Mouse (Mus musculus): Measurements from ENCODE around the gene Camkk2. TPM values are rescaled to one million over a fixed set of nuclear protein-coding genes. Genes with fewer than 3 reads are reported as not detected.

Gene Camkk2
- polyA plus RNA-seq, 1 experiment, result 26.2 TPM

- Histone ChIP-seq H3K9ac (ENCODE audit: low read depth, poor library complexity, severe bottlenecking) (peak overlapping the region; percentile 3; the same call in 1 of the 2 replicates), H3K4me3 (ENCODE audit: low read depth, low read length) (peak overlapping the region; percentile 34; the same call in 1 of the 2 replicates), H3K36me3 (ENCODE audit: control insufficient read depth, insufficient read depth, low read length, poor library complexity, severe bottlenecking) (no peaks in the 10 kb centered on the region), H3K27ac (ENCODE audit: insufficient read depth, low read length) (peak overlapping the region; percentile 47; the same call in 1 of the 2 replicates), H3K27me3 (ENCODE audit: control insufficient read depth, insufficient read depth, low read length, poor library complexity, severe bottlenecking) (no peaks in the 10 kb centered on the region), H3K9me3 (replicated peaks; ENCODE audit: control insufficient read depth, insufficient read depth, low read length, poor library complexity, severe bottlenecking) (no peaks in the 10 kb centered on the region), H3K4me1 (ENCODE audit: control insufficient read depth, insufficient read depth, low read length) (peaks cover 2% of the 10 kb centered on the region)
- TF ChIP-seq CTCF (IDR thresholded peaks at IDR 0.05; ENCODE audit: low read depth, low read length), result no peak
- no peak for TF ChIP-seq EP300 (IDR thresholded peaks at IDR 0.05; ENCODE audit: insufficient read depth, low read depth, low read length)
- no peak for TF ChIP-seq POLR2A (IDR thresholded peaks at IDR 0.05; ENCODE audit: insufficient read depth, low read length)
These were observed 8.4 kb downstream of the Camkk2 start for GRCm38 (mm10) chr5:122770806-122771261.

DNA sequence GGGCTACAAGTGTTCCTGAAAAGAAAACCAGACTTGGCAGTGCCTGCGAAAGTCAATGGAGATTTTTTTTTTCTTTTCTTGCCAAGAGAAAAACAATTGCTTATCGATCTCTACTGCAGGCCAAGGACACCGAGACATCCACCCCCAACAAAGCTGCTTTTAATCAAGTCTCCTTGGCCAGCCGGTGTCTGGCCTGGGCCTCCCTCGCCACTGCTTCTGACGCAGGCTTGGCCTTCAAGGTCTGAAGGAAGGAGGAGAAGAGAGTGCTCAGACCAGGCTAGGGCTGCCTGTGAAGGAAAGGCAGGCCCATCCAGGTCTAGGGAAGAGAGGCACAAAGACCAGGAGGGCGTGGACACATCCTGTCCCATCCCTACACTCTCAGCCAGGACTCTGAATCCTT, 8.9 kb downstream of the Camkk2 start:
- Histone ChIP-seq H3K9me3 (replicated peaks; ENCODE audit: control insufficient read depth, insufficient read depth, low read length, poor library complexity, severe bottlenecking) (no peaks in the 10 kb centered on the region), H3K36me3 (ENCODE audit: control insufficient read depth, insufficient read depth, low read length, poor library complexity, severe bottlenecking) (no peaks in the 10 kb centered on the region), H3K4me1 (ENCODE audit: control insufficient read depth, insufficient read depth, low read length) (peaks cover 2% of the 10 kb centered on the region), H3K27ac (ENCODE audit: insufficient read depth, low read length) (peak overlapping the region; percentile 47), H3K4me3 (ENCODE audit: low read depth, low read length) (no peak overlapping the region), H3K9ac (ENCODE audit: low read depth, poor library complexity, severe bottlenecking) (peak overlapping the region; percentile 3; the same call in 1 of the 2 replicates), H3K27me3 (ENCODE audit: control insufficient read depth, insufficient read depth, low read length, poor library complexity, severe bottlenecking) (no peaks in the 10 kb centered on the region)
- TF ChIP-seq EP300 (IDR thresholded peaks at IDR 0.05; ENCODE audit: insufficient read depth, low read depth, low read length), result no peak

DNA sequence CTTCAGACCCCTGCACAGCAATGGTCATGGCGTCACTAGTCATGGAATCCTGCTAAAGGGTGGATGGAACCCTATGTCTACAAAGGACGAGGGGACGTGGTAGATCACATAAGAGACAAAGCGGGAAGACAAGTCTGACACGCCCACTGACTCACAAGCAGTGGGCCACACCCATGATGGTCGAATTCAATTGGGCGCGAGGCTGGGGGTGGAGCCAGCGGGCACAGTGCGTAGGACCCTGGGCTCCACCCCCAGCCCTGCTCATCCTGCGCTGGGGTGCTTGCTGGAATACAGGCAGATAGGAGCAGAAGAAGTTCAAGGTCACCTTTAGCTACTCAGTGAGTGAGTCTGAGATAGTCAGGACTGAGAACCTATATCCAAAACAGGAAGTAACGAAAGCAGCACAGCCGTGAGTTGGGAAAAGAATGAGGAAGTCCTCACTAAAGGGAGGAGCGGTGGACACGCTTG, 10.1 kb downstream of the Camkk2 start:
- Histone ChIP-seq H3K27me3 (ENCODE audit: control insufficient read depth, insufficient read depth, low read length, poor library complexity, severe bottlenecking) (no peaks in the 10 kb centered on the region), H3K36me3 (ENCODE audit: control insufficient read depth, insufficient read depth, low read length, poor library complexity, severe bottlenecking) (no peaks in the 10 kb centered on the region), H3K4me1 (ENCODE audit: control insufficient read depth, insufficient read depth, low read length) (peaks cover 2% of the 10 kb centered on the region), H3K9me3 (replicated peaks; ENCODE audit: control insufficient read depth, insufficient read depth, low read length, poor library complexity, severe bottlenecking) (no peaks in the 10 kb centered on the region), H3K4me3 (ENCODE audit: low read depth, low read length) (peak overlapping the region; percentile 22; the same call in 1 of the 2 replicates), H3K27ac (ENCODE audit: insufficient read depth, low read length) (no peak overlapping the region), H3K9ac (ENCODE audit: low read depth, poor library complexity, severe bottlenecking) (no peak overlapping the region)
- TF ChIP-seq POLR2A (IDR thresholded peaks at IDR 0.05; ENCODE audit: insufficient read depth, low read length) (no peak), EP300 (IDR thresholded peaks at IDR 0.05; ENCODE audit: insufficient read depth, low read depth, low read length) (0 out of 2 replicates have a peak, but pooled peaks have one; percentile 20)

- TF ChIP-seq CTCF (IDR thresholded peaks at IDR 0.05; ENCODE audit: low read depth, low read length) (no peak), POLR2A (IDR thresholded peaks at IDR 0.05; ENCODE audit: insufficient read depth, low read length) (no peak), EP300 (IDR thresholded peaks at IDR 0.05; ENCODE audit: insufficient read depth, low read depth, low read length) (no peak)
- Histone ChIP-seq H3K36me3 (ENCODE audit: control insufficient read depth, insufficient read depth, low read length, poor library complexity, severe bottlenecking) (no peaks in the 10 kb centered on the region), H3K4me3 (ENCODE audit: low read depth, low read length) (no peak overlapping the region), H3K27me3 (ENCODE audit: control insufficient read depth, insufficient read depth, low read length, poor library complexity, severe bottlenecking) (no peaks in the 10 kb centered on the region), H3K9me3 (replicated peaks; ENCODE audit: control insufficient read depth, insufficient read depth, low read length, poor library complexity, severe bottlenecking) (no peaks in the 10 kb centered on the region), H3K4me1 (ENCODE audit: control insufficient read depth, insufficient read depth, low read length) (peaks cover 2% of the 10 kb centered on the region), H3K9ac (ENCODE audit: low read depth, poor library complexity, severe bottlenecking) (no peak overlapping the region), H3K27ac (ENCODE audit: insufficient read depth, low read length) (no peak overlapping the region)
These were observed 11.9 kb downstream of the Camkk2 start for GRCm38 (mm10) chr5:122767283-122767682.

DNA sequence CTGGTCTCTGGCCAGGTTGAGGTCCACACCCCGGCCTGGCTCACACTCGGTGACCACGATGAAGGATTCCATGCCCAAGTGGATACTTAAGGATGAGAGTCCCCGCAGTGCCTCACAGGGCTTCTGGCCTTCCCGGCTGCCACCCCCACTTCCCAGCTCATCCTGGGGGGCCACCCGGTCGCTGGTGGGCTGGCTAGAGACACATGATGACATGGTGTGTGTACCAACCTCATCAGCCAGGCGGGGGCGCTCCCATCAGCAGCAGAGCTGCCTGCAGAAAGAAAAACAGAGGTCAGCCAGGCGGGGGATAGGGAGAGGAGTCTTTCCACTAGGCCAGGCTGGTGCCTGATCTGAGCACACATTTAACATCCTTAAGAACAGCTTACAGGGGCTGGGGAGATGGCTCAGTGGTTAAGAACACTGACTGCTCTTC, 15.2 kb downstream of the Camkk2 start:
- peak overlapping the region; percentile 10 for H3K9ac ChIP-seq (ENCODE audit: low read depth, poor library complexity, severe bottlenecking)
- no peak overlapping the region for H3K27ac ChIP-seq (ENCODE audit: insufficient read depth, low read length)
- no peaks in the 10 kb centered on the region for H3K36me3 ChIP-seq (ENCODE audit: control insufficient read depth, insufficient read depth, low read length, poor library complexity, severe bottlenecking)
- H3K4me3 ChIP-seq (ENCODE audit: low read depth, low read length), result peak overlapping the region; percentile 22; the same call in 1 of the 2 replicates
- H3K27me3 ChIP-seq (ENCODE audit: control insufficient read depth, insufficient read depth, low read length, poor library complexity, severe bottlenecking), result no peaks in the 10 kb centered on the region
- H3K4me1 ChIP-seq (ENCODE audit: control insufficient read depth, insufficient read depth, low read length), result no peaks in the 10 kb centered on the region
- peak; percentile 78 for TF ChIP-seq CTCF (IDR thresholded peaks at IDR 0.05; ENCODE audit: low read depth, low read length)
- TF ChIP-seq POLR2A (IDR thresholded peaks at IDR 0.05; ENCODE audit: insufficient read depth, low read length), result no peak
- H3K9me3 ChIP-seq (replicated peaks; ENCODE audit: control insufficient read depth, insufficient read depth, low read length, poor library complexity, severe bottlenecking), result no peaks in the 10 kb centered on the region

DNA sequence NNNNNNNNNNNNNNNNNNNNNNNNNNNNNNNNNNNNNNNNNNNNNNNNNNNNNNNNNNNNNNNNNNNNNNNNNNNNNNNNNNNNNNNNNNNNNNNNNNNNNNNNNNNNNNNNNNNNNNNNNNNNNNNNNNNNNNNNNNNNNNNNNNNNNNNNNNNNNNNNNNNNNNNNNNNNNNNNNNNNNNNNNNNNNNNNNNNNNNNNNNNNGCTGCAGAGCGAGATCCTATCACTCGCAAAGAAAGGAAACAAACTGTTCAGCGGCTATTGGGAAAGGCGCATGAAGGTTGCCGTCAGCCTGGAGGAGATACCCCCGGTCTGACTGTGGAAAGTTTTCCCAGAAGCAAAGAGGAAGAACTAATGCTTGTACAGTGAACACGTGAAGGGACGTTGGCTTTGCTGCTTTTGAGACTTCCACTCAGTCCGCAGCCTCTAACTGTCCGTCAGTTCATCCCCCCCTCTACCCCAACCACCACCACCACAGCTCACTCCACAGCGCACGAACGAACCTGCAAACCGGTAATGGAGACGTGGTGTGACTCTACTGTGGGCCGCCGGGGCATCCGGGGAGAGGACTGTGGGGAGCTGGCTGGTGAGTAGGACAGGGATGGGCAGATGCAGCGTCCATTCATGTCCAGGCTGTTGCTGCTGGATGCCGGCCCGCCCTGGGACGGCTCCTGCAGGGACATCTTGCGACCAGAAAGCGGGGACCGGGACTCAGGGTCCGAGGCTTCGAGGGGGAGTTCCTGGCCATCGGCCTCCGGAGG, 15.8 kb downstream of the Camkk2 start:
- H3K36me3 ChIP-seq (ENCODE audit: control insufficient read depth, insufficient read depth, low read length, poor library complexity, severe bottlenecking), result 0 out of 2 replicates have a peak, but pooled peaks cover 2% of the 10 kb centered on the region
- H3K9ac ChIP-seq (ENCODE audit: low read depth, poor library complexity, severe bottlenecking), result peak overlapping the region; percentile 10
- no peak for TF ChIP-seq EP300 (IDR thresholded peaks at IDR 0.05; ENCODE audit: insufficient read depth, low read depth, low read length)
- no peak for TF ChIP-seq CTCF (IDR thresholded peaks at IDR 0.05; ENCODE audit: low read depth, low read length)
- TF ChIP-seq POLR2A (IDR thresholded peaks at IDR 0.05; ENCODE audit: insufficient read depth, low read length), result no peak
- no peaks in the 10 kb centered on the region for H3K9me3 ChIP-seq (replicated peaks; ENCODE audit: control insufficient read depth, insufficient read depth, low read length, poor library complexity, severe bottlenecking)
- H3K27me3 ChIP-seq (ENCODE audit: control insufficient read depth, insufficient read depth, low read length, poor library complexity, severe bottlenecking), result no peaks in the 10 kb centered on the region
- H3K27ac ChIP-seq (ENCODE audit: insufficient read depth, low read length), result no peak overlapping the region
- peak overlapping the region; percentile 22 for H3K4me3 ChIP-seq (ENCODE audit: low read depth, low read length)
- H3K4me1 ChIP-seq (ENCODE audit: control insufficient read depth, insufficient read depth, low read length), result no peaks in the 10 kb centered on the region
